Mouse (Mus musculus): ENCODE measurements around the gene Snx25. TPM values are rescaled to one million over a fixed set of nuclear protein-coding genes. Genes with fewer than 3 reads are reported as not detected.

The Snx25 gene
- polyA plus RNA-seq, 1 experiment from 2014 or later = 4.8 TPM

Other genes with a start within 250 kb of the Snx25 start
- gene Ccdc110, start 217.5 kb downstream of the Snx25 start, polyA plus RNA-seq (2015; fragmentation: Nextera tagmentation; extraction: Ambion mirVana) = not detected in 2 replicates
- gene 1700029J07Rik, start 176.9 kb downstream of the Snx25 start, polyA plus RNA-seq (2015; fragmentation: Nextera tagmentation; extraction: Ambion mirVana) = 2.0 and 2.2 TPM in 2 replicates
- 57.7 and 60.4 TPM in 2 replicates for gene Ufsp2, start 176.6 kb downstream of the Snx25 start, polyA plus RNA-seq (2015; fragmentation: Nextera tagmentation; extraction: Ambion mirVana)
- gene Lrp2bp, start 152.9 kb downstream of the Snx25 start, polyA plus RNA-seq (2015; fragmentation: Nextera tagmentation; extraction: Ambion mirVana) = 0.69 and 1.2 TPM in 2 replicates
- gene Ankrd37, start 146.5 kb downstream of the Snx25 start, polyA plus RNA-seq (2015; fragmentation: Nextera tagmentation; extraction: Ambion mirVana) = 9.8 and 18.6 TPM in 2 replicates
- gene Cfap97, start 388 bp downstream of the Snx25 start, polyA plus RNA-seq (2015; fragmentation: Nextera tagmentation; extraction: Ambion mirVana) = 17.9 and 19.5 TPM in 2 replicates
- gene Slc25a4, start 59.1 kb upstream of the Snx25 start, polyA plus RNA-seq (2015; fragmentation: Nextera tagmentation; extraction: Ambion mirVana) = 1,621 and 1,814 TPM in 2 replicates
- gene Helt, start 142.5 kb upstream of the Snx25 start, polyA plus RNA-seq (2015; fragmentation: Nextera tagmentation; extraction: Ambion mirVana) = not detected in 2 replicates

Data from heart, embryonic 13.5 days (tissue).